Mouse (Mus musculus): Measurements from ENCODE around the gene Ube4a. TPM values are rescaled to one million over a fixed set of nuclear protein-coding genes. Genes with fewer than 3 reads are reported as not detected.

The Ube4a gene
- total RNA-seq (2021) = 10 to 100 TPM; 31.9 to 36.4 TPM
- long read RNA-seq, experiment 1, partial matches to known transcripts = 0 of 4 reads
- long read RNA-seq, experiment 1, other reads (novel, unspliced or antisense) = 4 of 4 reads
- long read RNA-seq, experiment 2, partial matches to known transcripts = 1 of 5 reads
- long read RNA-seq, experiment 2, other reads (novel, unspliced or antisense) = 4 of 5 reads

- DNase-seq = peak; percentile 98
- intact Hi-C loops (cut with DNase I; ENCODE audit: low total_unique reads) = no loop called here
These were observed at the start of gene Ube4a for GRCm38 (mm10) chr9:44965126-44965832. Gene Ube4a (minus strand): TSS chr9:44965600.

DNA sequence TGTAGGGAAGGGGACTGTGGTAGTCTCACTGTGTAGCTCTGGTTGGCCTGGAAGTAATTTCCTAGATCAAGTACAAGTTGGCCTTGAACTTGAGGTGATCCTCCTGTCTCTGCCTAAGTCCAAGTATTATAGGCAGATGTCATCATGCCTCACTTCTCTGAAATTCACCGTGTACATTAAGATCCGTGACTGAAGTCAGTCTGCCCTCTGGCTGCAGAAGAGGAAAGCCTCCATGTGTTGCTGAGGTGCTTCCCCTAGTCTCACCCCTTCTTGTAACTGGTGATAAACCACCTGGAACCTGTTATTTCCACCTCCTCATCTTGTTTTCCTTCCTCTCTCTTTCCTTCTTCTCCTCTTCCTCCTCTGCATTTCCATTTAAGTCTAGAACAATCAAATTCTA is 49.5 kb upstream of the Ube4a start:
- no peak for DNase-seq
- intact Hi-C loops (cut with DNase I; ENCODE audit: low total_unique reads) = no loop called here

DNA sequence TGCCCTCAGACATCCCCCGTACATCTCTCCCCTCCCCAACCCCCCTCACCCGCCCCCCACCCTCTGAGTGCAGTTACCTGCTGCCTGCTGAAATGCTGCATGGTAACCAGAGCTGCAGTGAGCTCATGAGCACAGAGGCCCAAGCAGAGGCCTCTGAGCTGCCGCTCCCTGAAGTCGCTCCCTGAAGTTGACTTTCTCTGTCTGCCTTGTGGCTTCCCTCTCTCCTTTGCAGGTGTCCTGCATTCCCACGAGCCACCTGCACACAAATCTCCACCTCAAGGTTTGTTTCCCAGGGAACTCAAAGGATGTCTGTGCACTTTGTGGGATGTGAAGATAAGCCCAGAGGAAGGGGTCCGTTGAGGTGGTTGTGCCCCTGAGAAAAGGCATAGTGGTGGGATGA is 45.9 kb upstream of the Ube4a start:
- intact Hi-C loops (cut with DNase I; ENCODE audit: low total_unique reads) = no loop called here

GRCm38 (mm10) chr9:45010461-45010860 is 45.1 kb upstream of the Ube4a start:
- intact Hi-C loops (cut with DNase I; ENCODE audit: low total_unique reads) = no loop called here
- DNase-seq = no peak

More for the DNA sequence above, 45.9 kb upstream of the Ube4a start:
- no peak for DNase-seq

- no peak for DNase-seq
- intact Hi-C loops (cut with DNase I; ENCODE audit: low total_unique reads) = no loop called here
These were observed 44.0 kb upstream of the Ube4a start, which contains the start of gene Cd3e for GRCm38 (mm10) chr9:45009180-45010078. Gene Cd3e (minus strand): TSS chr9:45009627.

DNA sequence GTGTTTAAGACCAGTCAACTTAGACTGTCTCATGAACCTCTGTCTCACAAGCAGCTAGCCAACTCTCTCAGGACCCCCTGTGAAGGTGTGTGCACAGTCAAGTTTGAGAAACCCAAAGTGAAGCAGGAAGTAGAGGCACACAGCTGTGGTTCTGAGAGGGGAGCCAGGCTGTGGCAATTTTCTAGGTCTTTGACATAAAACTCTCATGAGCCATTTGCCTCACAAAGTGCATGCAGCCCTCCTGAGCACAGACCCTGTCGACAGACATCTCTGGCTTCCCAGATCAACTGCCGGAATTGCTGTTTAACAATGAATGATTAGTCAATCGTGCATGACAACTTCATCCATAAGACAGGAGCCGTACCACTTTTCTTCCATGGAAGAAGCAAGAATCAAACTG is 42.9 kb upstream of the Ube4a start:
- DNase-seq = no peak
- intact Hi-C loops (cut with DNase I; ENCODE audit: low total_unique reads) = no loop called here

- intact Hi-C loops (cut with DNase I; ENCODE audit: low total_unique reads) = no loop called here
These were observed 42.0 kb upstream of the Ube4a start for GRCm38 (mm10) chr9:45007404-45007803.

GRCm38 (mm10) chr9:45000249-45000648 is 34.8 kb upstream of the Ube4a start:
- no peak for DNase-seq
- intact Hi-C loops (cut with DNase I; ENCODE audit: low total_unique reads) = no loop called here

More at GRCm38 (mm10) chr9:45007404-45007803, 42.0 kb upstream of the Ube4a start:
- DNase-seq = no peak

- intact Hi-C loops (cut with DNase I; ENCODE audit: low total_unique reads) = no loop called here
- DNase-seq = no peak
These were observed 34.4 kb upstream of the Ube4a start for GRCm38 (mm10) chr9:44999776-45000175.

- intact Hi-C loops (cut with DNase I; ENCODE audit: low total_unique reads) = no loop called here
- no peak for DNase-seq
These were observed 33.8 kb upstream of the Ube4a start for GRCm38 (mm10) chr9:44999171-44999570.

DNA sequence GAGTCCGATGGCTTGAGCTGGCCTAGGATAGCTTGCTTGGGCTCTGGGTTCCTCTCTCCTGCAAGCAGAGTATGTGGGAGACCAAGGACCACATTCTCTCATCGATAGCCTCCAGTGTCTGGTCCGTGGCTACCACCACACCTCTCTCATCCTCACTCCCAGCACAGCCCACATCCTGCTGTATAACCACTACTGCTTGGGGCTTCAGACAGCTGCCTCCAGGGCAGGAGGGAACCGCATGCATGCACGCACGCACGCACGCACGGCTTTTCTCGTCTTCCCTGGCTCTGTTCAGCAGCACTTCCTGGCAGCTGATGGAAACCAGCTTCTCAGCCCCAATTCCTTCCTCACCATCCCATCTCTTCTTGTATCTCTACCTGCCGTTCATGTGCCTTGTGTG is 32.7 kb upstream of the Ube4a start:
- no peak for DNase-seq
- intact Hi-C loops (cut with DNase I; ENCODE audit: low total_unique reads) = no loop called here

GRCm38 (mm10) chr9:44996590-44996989 is 31.2 kb upstream of the Ube4a start:
- DNase-seq = no peak
- intact Hi-C loops (cut with DNase I; ENCODE audit: low total_unique reads) = no loop called here

GRCm38 (mm10) chr9:44994962-44995361 is 29.6 kb upstream of the Ube4a start:
- intact Hi-C loops (cut with DNase I; ENCODE audit: low total_unique reads) = no loop called here
- no peak for DNase-seq

DNA sequence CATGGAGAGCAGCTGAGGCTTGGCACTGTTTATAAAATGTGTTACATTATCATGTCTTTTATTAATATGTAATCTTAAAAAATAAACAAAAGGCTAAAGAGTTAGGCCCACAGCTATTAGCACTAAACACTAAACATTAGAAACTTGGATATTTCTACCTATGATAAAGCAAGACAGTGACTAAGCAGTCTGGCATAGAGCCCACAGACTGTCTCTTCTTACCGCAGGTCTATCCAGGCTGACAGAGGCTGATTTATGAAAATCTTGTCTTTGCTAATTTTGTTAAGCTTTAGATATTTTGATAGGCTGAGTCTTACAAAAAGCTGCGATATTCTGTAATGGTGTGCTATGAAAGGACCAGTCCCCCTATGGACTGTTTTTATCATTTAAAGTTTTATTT is 27.9 kb upstream of the Ube4a start:
- intact Hi-C loops (cut with DNase I; ENCODE audit: low total_unique reads) = no loop called here
- no peak for DNase-seq

DNA sequence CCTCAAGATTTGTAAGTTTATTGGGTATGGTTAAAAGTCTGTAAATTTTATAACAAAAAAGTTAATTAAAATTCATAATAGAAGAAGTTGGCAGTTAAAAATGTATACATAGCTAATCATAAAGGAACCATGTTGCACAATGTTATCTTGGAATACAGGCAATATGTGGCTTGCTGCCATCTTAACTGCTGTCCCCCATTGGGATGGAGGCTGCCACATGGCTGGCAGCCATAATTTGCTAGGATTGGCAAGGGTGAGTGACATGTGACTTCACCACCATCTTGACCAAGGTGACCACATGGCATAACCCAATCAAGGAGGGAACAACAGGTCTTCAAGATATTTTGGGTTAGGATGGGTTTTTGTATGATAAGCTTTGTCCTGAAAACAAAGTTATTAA is 26.9 kb upstream of the Ube4a start:
- intact Hi-C loops (cut with DNase I; ENCODE audit: low total_unique reads) = no loop called here
- DNase-seq = no peak

DNA sequence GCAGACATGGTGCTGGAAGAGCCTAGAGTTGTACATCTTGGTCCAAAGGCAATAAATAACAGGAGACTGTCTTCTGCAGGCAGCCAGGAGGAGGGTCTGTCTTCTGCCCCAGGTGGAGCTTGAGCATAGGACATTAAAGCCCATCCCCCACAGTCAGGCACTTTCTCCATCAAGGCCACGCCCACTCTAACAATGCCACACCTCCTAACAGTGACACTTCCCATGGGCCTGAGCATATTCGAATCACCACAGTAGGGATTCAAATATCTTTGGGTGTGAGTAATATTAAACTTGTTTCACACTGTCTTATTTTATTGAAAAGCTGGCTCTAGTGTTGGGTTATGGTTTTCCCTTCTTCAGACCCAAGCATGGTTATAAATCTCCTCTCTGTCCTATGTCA is 26.4 kb upstream of the Ube4a start:
- intact Hi-C loops (cut with DNase I; ENCODE audit: low total_unique reads) = no loop called here
- no peak for DNase-seq

GRCm38 (mm10) chr9:44986976-44987375 is 21.6 kb upstream of the Ube4a start:
- intact Hi-C loops (cut with DNase I; ENCODE audit: low total_unique reads) = no loop called here
- no peak for DNase-seq

DNA sequence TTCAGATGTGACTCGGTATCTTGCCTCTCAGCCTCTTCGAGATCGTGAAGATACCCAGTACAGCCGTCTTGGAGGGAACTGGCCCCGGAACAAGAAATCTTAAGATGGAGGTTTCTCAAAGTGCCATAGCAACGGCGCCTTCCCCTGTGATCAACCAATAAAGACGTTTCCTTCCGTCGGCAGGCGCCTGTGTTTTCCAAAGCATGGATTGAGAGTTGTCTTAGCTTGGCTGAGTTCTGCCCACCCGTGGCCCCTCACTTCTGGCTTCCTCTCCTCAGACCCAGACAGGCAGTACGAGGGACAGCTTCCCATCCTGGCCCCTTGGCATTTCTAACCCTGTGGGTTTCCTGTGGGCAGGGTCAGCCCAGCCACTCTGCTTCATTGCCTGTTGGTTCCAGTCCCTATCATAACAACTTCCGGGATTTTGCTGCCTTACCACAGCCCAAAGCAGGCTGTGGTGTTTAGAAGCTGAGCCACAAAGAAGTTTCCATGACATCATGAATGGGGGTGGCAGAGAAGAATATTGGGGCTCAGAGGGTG is 20.9 kb upstream of the Ube4a start:
- no peak for DNase-seq
- intact Hi-C loops (cut with DNase I; ENCODE audit: low total_unique reads) = no loop called here

- intact Hi-C loops (cut with DNase I; ENCODE audit: low total_unique reads) = no loop called here
- no peak for DNase-seq
These were observed 20.3 kb upstream of the Ube4a start for GRCm38 (mm10) chr9:44985721-44986161.

DNA sequence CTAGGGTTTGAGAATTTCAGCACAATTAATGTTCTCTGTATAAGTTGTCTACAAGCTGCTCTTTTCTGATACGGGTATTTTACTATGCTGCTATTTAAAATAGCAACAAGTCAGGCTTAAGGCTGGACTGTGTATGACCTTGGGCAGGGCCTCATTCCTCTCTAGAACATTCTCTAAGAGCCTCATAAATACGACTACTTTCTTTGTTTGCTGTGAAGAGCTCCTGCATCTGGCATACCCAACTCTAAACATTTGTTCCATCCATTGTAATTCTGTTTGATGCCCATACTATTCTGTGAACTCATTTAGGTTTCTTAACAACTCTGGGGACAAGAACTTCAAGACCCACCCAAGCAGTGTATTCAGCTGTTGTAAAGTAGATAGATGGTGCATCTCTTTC is 17.6 kb upstream of the Ube4a start:
- no peak for DNase-seq
- intact Hi-C loops (cut with DNase I; ENCODE audit: low total_unique reads) = no loop called here
